Mouse (Mus musculus) skeletal muscle tissue, postnatal 0 days (tissue): ENCODE results near the gene Tas2r139. TPM values are rescaled to one million over a fixed set of nuclear protein-coding genes. Genes with fewer than 3 reads are reported as not detected.

ENCODE experiments used
- polyA plus RNA-seq: library from polyadenylated mRNA; unstranded; fragments of >200 nt; fragmentation: Nextera tagmentation; extraction: Ambion mirVana; gene quantifications from 2 replicates; pipeline ENCODE4 v1.2.1, GENCODE M21; 2015

The Tas2r139 gene
- not detected in 2 replicates for polyA plus RNA-seq

GRCm38 (mm10) chr6:42140636-42141035 lies at the start of gene Tas2r139:
Tas2r139 (plus strand) TSS chr6:42140936.

Other genes with a start within 250 kb of the Tas2r139 start
- not detected in 2 replicates for gene Sval1, start 189.3 kb upstream of the Tas2r139 start, polyA plus RNA-seq
- gene Sval3, start 172.8 kb upstream of the Tas2r139 start, polyA plus RNA-seq = not detected in 2 replicates
- not detected in 2 replicates for gene Sva, start 102.5 kb upstream of the Tas2r139 start, polyA plus RNA-seq
- gene Tas2r144, start 74.4 kb downstream of the Tas2r139 start, polyA plus RNA-seq = not detected in 2 replicates
- gene Gstk1, start 105.0 kb downstream of the Tas2r139 start, polyA plus RNA-seq = 10.9 and 13.3 TPM in 2 replicates
- gene Tmem139, start 121.0 kb downstream of the Tas2r139 start, polyA plus RNA-seq = 0.22 TPM in 1 of 2 replicates, not detected in the other
- gene Casp2, start 124.0 kb downstream of the Tas2r139 start, polyA plus RNA-seq = 10.2 and 10.5 TPM in 2 replicates
- 9.9 and 12.2 TPM in 2 replicates for gene Clcn1, start 145.7 kb downstream of the Tas2r139 start, polyA plus RNA-seq
- gene Fam131b, start 183.7 kb downstream of the Tas2r139 start, polyA plus RNA-seq = 0.10 and 0.14 TPM in 2 replicates
- gene Zyx, start 208.7 kb downstream of the Tas2r139 start, polyA plus RNA-seq = 112 and 117 TPM in 2 replicates
- gene Epha1, start 232.3 kb downstream of the Tas2r139 start, polyA plus RNA-seq = 0.71 and 1.4 TPM in 2 replicates